Mouse (Mus musculus): ENCODE data around the gene Casp7.

GRCm38 (mm10) chr19:56395183-56395935 lies 1.6 kb upstream of the Casp7 start:
- TF ChIP-seq CTCF (IDR thresholded peaks at IDR 0.05; ENCODE audit: extremely low read depth, insufficient read depth, insufficient read length, insufficient replicate concordance) (no peak), POLR2A (IDR thresholded peaks at IDR 0.05; ENCODE audit: low read depth, low read length) (no peak)
